Mouse (Mus musculus): ENCODE results near the gene Evx2.

- TF ChIP-seq TAL1 (IDR thresholded peaks at IDR 0.05; ENCODE audit: low read length), result no peak
- no peak for TF ChIP-seq GATA1 (IDR thresholded peaks at IDR 0.05; ENCODE audit: low read length)
These were observed 8.0 kb upstream of the Evx2 start for GRCm38 (mm10) chr2:74667191-74667841.
